Mouse (Mus musculus) hindlimb bud, embryonic 11.5 days (tissue): Measurements from ENCODE around the gene Gm10097.

Experiments
- DNase-seq: peaks from one replicate; pipeline ENCODE4 v3.0.0-alpha.2; 2012; ENCODE audit warnings: low read depth, low spot score; ENCODE audit errors: extremely low spot score

Gene Gm10097

DNA sequence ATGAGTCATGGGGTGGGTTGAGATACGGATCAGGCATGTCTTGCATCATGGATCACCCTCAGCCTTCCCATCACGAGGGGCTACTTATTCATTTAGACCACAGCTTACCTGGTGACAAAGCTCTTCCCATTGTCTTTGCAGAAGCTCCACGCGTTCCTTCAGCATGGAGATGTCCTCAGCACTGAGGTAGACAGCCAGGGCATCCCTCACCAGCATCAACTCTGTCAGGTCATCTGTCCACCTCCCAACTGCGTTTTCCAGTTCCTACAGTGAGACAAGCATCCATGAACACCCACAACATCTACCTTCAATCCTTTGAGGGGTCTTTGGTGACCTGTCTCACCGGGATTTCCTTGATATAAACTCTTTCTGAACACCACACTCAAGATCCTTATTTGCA lies 14.7 kb downstream of the Gm10097 start:
- DNase-seq = no peak

DNA sequence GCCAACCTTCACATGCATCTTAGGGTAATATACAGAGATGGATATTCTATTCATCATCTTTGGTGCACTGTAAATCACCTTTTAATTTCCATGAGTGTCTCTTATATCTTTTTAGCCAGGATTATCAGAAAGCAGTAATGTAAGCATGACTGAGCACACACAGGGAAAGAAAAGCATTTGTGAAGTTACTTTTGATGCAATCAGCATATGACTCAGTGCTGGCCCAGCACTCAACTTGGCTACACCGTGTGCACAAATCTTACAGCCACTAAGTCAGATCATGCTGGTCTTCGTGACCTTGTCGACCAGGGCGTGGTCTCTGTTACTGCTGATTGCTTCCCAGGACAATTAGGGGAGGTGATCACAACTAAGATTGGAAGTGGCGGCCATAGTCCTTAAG lies 16.8 kb downstream of the Gm10097 start:
- no peak for DNase-seq

DNA sequence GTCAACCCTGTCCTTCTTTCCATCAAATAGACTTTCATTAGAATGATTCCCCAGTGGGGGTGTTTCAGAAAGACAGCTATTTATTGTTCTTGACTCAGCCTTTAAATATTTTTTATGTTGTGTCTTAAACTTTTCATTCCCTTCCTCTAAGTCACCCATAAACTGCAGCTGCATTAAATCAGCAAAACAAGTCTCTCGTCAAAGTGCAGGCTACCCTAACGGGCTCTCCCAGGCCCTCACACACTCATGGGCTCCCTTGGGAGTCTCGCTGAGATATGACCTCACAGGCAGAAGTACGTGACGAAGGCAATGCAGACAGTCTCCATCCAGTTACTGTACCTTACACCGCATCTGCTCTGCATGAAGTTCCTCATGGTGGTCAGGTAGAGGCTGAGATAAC lies 17.3 kb downstream of the Gm10097 start:
- DNase-seq = no peak

DNA sequence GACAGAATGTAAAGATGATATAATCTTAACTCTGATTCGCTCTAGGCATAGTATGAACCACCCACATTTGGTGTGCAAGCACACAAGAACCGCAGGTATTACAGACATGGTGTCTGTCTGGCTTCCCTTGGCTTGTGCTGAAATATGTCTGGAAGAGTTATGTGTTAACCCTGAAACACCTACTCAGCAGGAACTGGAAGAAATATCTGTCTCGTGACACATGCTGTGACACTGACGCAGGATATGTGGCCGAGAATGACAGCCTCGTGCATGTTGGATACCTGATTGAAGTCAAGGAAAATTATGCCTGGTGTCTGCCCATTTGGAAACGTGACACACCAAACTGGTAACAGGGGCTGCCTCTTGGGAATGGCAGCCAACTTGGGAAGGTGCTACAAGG lies 18.3 kb downstream of the Gm10097 start:
- DNase-seq = no peak

DNA sequence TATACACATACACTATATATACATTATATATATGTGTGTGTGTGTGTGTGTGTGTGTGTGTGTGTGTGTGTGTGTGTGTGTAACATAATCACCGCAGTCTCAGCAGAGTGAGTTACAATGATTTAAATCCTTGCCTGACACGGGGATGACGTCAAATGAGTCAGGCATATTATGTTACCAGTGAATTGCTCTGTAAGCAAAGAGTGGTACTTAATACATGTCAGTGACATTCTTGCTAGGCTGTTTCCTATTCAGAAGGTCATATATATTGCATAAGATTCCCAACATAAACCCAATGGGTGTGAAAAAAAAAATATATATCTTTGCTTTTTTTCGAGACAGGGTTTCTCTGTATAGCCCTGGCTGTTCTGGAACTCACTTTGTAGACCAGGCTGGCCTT lies 20.1 kb downstream of the Gm10097 start:
- DNase-seq = no peak

DNA sequence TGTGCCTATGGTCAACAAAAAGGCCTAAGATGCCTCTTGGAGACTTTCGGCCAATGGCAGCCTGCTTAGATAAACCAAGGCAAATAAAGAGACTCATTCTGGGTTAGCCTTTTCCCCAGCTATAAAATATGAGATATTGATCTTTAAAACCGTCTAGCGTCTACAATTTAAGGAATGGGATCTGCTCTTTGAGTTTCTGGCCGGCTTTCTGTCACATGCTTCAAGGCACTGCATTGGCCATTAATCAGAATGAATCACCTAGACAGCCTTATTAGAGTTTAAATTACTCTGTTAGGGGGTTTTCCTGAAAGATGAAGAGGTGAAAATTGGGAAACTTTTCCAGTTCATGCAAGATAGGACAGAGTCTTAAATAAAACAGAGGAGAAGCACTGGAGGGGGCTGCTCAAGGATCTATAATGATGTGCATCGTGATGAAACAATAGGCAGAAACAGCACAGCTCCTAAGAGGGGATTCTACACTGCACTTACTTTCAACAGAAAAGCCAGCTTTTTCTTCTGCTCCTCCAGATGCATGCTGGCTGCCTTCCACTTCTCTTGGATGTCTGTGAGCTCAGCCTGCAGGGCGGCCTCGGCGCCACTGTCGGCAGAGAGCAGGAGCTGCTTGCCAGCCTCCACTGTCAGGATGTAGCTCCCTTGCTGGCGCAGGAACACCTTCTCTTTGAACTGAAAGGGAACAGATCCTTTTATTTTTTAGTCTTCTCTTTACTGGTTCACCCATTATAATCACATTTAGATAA lies 28.2 kb downstream of the Gm10097 start:
- DNase-seq = no peak

DNA sequence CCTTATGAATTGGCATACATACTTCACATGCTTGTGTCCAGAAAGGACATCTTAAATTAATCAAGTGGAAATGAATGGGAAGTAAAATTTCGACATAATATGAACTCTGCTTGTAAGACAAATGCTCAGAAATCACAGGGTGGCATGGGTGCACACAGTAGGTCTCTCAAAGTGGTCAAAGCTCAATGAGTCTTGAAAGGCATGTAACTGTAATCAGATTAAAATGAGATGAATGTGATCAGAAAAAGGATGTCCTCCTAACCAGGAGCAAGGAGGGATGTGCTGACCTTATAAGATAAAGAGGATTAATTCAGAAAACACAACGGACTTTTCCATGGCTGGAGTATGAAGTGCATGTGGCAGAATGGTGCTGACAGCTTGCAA lies 28.8 kb downstream of the Gm10097 start:
- DNase-seq = no peak

DNA sequence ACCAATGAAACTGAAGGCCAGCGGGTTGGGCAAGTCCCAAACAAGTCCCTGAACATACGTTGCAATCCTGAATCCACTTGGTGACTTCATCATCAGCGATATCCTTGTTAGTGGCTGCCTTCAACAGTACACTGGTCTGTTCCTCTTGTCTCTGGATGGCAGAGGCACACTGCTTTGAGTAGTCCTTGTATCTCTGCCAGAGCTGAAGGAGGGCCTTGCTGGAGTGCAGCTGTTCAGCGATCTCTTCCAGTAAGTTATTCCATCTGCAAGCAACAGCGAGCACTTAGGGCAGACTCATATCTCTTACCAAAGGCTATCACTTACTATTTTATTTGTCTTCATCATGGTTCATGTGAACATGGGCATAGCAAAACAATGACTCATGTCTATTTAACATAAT lies 41.8 kb downstream of the Gm10097 start:
- DNase-seq = no peak

DNA sequence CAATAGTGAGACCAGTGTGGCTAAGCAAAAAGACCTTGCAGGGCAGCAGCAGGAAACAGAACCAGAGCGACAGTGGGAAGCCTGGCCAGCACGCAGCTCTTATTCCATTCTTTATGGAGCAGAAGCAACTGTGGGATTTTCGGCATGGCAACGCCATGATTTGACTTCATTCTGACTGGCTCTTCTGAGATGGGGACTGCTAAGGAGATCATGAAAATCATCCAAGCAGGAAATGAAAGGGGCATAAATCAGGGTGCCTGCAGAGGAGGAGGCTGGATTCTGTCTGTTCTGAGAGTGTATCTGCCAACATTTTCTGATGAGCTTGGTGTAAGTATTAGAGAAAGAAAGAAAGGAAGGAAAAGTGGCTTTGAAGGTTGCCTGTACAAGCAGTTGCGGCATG lies 47.2 kb downstream of the Gm10097 start:
- DNase-seq = no peak

DNA sequence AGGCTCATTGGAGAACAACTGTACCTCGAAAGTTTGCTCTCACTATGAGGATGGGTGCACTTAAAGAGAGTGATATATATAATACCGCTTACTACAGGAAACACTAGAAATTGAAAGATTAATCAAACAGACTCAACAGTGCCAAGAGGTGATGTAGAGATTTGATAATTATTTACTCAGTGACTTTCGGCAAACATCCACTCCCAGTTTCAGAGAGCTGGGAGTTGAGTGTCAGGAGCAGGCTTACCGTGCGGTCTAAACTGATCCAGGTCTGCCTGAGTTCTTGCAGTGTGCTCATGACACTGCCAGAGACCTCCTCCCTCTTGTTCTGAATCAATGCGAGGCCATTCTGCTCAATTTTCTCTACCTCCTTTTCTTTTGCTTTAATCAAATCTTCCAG lies 47.7 kb downstream of the Gm10097 start:
- DNase-seq = no peak
